Mouse (Mus musculus) olfactory bulb, adult 2 months (tissue): ENCODE measurements around the gene Izumo2. TPM values are rescaled to one million over a fixed set of nuclear protein-coding genes. Genes with fewer than 3 reads are reported as not detected.
A peak's percentile ranks its signal among the peaks of the same experiment; 100 is the strongest.
"Not testable (repeated sequence)": the region's sequence is repeated elsewhere in the genome, so short reads cannot be mapped to it uniquely, and the experiment has no call there.

Experiments used
- H3K27ac ChIP-seq: fragments of 200-500 bp; 2 replicates; pipeline ENCODE4 v1.5.1; 2012; ENCODE audit warnings: low read depth, low read length; ENCODE audit not compliant: insufficient read depth
- H3K4me1 ChIP-seq: fragments of 200-500 bp; 2 replicates; pipeline ENCODE4 v1.6.1; 2012; ENCODE audit warnings: low read length; ENCODE audit not compliant: control insufficient read depth, insufficient read depth
- H3K4me3 ChIP-seq: fragments of 200-500 bp; 2 replicates; pipeline ENCODE4 v1.5.1; 2012; ENCODE audit warnings: mild to moderate bottlenecking, low read depth, low read length, moderate library complexity; ENCODE audit not compliant: insufficient read depth
- CTCF ChIP-seq: fragments of 200-500 bp; IDR thresholded peaks from 2 replicates; pipeline ENCODE4 v1.5.1; 2012; ENCODE audit warnings: low read depth, mild to moderate bottlenecking, low read length, moderate library complexity; ENCODE audit not compliant: insufficient read depth
- POLR2A ChIP-seq: fragments of 200-500 bp; IDR thresholded peaks from 2 replicates; pipeline ENCODE4 v1.6.1; 2012; ENCODE audit warnings: mild to moderate bottlenecking, low read depth, low read length, moderate library complexity; ENCODE audit not compliant: insufficient read depth
- WGBS: fragments of 180-500 bp; shearing (Covaris S2); methylation state at CpG from one replicate; pipeline ENCODE4 v1.1.7; 2018; 5-methylcytosine and 5-hydroxymethylcytosine counted together
- polyA plus RNA-seq: library from polyadenylated mRNA; stranded (reverse); fragments of >200 nt; gene quantifications from 2 replicates; pipeline ENCODE4 v1.2.4, GENCODE M21; 2012; ENCODE audit warnings: low replicate concordance; ENCODE audit not compliant: missing spikeins, insufficient read depth, insufficient read length

Izumo2 gene
- polyA plus RNA-seq, 1 experiment = not detected

DNA sequence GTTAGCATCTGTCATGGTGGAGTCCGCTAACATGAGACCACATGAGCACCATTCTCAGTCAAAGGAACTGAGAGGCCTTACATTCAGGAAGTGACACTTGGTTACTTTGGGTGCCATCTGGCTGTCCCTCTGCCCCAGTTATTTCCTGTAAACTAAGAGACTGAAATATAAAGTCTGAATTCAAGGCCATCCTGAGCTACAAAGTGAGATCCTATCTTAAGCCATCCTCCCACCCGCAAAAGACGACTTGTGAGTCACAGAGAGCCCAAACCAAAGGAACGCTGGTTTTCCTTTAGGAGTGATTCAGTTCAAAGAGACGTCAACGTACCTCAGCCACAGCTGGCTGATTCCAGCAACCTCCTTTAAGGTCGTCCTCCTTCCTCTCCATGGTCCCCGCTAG lies 32.8 kb downstream of the Izumo2 start:
- 61% methylated on average over 8 of the region's 8 CpGs for WGBS
- Histone ChIP-seq H3K4me1 (peaks cover 7% of the 10 kb centered on the region; the same call in 1 of the 2 replicates), H3K27ac (no peak overlapping the region), H3K4me3 (no peak overlapping the region)
- TF ChIP-seq CTCF = no peak
- TF ChIP-seq POLR2A = no peak

GRCm38 (mm10) chr7:44744270-44744669 lies 35.7 kb downstream of the Izumo2 start:
- WGBS = 43% methylated on average over 9 of the region's 9 CpGs
- H3K4me1 ChIP-seq = peaks cover 12% of the 10 kb centered on the region
- no peak overlapping the region for H3K4me3 ChIP-seq
- no peak overlapping the region for H3K27ac ChIP-seq
- TF ChIP-seq CTCF = no peak
- no peak for TF ChIP-seq POLR2A

GRCm38 (mm10) chr7:44745076-44745475 lies 36.5 kb downstream of the Izumo2 start:
- peaks cover 12% of the 10 kb centered on the region for H3K4me1 ChIP-seq
- under 1% methylated on average over 18 of the region's 18 CpGs for WGBS
- H3K4me3 ChIP-seq = peak overlapping the region; percentile 61
- TF ChIP-seq CTCF (0 out of 2 replicates have a peak, but pooled peaks have one; percentile 52), POLR2A (0 out of 2 replicates have a peak, but pooled peaks have one; percentile 26)
- H3K27ac ChIP-seq = no peak overlapping the region

DNA sequence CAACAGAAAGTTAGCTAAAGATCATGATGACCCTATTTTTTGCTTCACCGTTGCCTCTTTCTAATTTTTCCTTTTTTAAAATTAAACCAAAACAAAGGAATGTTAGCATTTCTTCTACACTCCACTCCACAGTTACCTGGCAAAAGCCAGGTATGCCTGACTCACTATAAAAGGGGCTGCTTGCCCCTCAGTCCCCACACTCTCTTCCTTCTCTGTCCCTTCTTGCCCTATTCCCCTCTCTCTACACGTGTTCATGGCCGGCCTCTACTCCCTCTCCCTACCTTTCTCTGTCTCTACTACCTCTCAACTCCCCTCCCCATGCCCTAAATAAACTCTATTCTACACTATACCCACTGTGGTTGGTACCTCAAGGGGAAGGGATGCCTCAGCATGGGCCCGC lies 38.6 kb downstream of the Izumo2 start:
- no peak for TF ChIP-seq POLR2A
- Histone ChIP-seq H3K4me3 (no peak overlapping the region), H3K27ac (no peak overlapping the region), H3K4me1 (peaks cover 12% of the 10 kb centered on the region)
- 73% methylated on average over 4 of the region's 4 CpGs for WGBS

DNA sequence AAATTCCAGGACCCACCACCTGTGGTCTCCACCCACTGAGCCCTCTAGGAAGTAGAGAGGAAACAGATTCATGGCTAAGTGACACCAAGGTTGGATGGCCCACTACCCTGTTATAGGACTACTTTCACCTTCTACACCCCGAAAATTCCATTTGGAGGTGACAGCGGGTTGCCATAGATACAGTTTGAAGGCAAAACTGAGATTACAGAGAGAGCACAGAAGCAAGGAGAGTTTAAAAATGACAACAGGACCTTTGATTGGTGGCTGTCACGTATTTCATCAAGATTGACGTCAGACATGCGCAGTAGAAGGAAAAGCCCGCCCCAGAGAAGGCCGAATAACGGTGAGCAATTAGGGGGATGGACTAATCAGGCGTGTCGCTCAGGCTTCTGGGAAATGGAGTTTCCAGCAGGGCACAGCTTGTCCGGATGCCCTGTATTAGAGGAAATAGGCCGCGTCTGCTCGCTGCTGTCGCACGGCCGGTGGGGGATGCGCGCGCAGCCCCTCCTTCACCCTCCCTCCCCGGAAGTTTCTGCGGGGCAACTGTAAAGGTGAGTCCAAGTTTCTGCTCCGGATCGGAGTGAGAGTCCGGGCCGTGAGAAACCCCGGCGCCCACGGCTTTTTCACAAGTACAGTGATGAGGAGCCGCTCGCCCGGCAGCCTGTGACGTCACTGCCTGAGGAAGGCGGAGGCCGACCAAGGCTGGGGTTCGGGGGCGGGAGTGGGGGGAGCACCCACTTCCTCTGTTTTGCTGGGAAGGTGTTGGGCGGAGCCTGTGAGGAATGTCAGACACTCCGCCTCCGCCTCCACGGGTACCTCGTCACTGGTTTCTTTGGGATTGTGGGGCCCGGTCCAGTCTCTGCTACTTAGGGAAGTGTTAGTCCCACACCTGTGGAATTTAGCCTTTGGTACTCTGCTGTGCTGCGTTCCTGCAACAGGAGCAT lies 39.8 kb downstream of the Izumo2 start, which contains the start of gene Vrk3:
Vrk3 (plus strand) TSS at position 313 of the 944 bp plus-strand sequence.
- peaks cover 12% of the 10 kb centered on the region for H3K4me1 ChIP-seq
- WGBS = under 1% methylated on average over 44 of the region's 44 CpGs
- H3K27ac ChIP-seq = peak within 1 kb of the TSS; percentile 90
- peak within 1 kb of the TSS; percentile 74 for H3K4me3 ChIP-seq
- TF ChIP-seq CTCF = no peak
- peak; percentile 39; the same call in 1 of the 2 replicates for TF ChIP-seq POLR2A

DNA sequence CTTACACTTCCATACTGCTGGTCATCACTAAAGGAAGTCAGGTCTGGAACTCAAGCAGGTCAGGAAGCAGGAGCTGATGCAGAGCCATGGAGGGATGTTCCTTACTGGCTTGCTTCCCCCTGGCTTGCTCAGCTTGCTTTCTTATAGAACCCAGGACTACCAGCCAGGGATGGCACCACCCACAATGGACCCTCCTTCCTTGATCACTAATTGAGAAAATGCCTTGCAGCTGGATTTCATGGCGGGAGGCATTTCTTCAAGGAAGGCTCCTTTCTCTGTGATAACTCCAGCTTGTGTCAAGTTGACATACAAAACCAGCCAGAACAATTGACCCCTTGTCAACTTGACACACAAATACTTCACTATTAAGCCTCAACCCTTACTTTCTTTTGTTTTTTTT lies 42.4 kb downstream of the Izumo2 start, which contains the start of gene Zfp473:
Zfp473 (minus strand) TSS at position 101 of the 400 bp plus-strand sequence.
- 95% methylated on average over 1 of the region's 1 CpGs for WGBS
- not testable (repeated sequence) for H3K4me3 ChIP-seq, H3K4me1 ChIP-seq, H3K27ac ChIP-seq

DNA sequence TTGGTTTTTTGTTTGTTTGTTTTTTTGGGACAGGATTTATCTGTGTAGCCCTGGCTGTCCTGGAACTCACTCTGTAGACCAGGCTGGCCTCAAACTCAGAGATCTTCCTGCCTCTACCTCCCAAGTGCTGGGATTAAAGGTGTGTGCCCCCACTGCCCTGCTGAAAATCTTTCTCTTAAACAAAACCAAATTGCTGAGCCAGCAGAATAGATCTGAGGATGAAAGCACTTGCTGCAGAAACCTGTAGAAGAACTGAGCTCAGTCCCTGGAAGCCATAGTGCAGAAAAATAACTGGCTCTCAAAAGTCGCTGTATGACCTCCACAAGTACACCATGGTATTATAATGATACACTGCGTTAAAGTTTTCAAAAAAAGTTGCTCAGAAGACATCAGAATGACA lies 48.6 kb downstream of the Izumo2 start:
- TF ChIP-seq CTCF (no peak), POLR2A (no peak)
- WGBS = 95% methylated on average over 2 of the region's 2 CpGs
- H3K4me1 ChIP-seq = no peaks in the 10 kb centered on the region
- H3K4me3 ChIP-seq = no peak overlapping the region
- no peak overlapping the region for H3K27ac ChIP-seq

DNA sequence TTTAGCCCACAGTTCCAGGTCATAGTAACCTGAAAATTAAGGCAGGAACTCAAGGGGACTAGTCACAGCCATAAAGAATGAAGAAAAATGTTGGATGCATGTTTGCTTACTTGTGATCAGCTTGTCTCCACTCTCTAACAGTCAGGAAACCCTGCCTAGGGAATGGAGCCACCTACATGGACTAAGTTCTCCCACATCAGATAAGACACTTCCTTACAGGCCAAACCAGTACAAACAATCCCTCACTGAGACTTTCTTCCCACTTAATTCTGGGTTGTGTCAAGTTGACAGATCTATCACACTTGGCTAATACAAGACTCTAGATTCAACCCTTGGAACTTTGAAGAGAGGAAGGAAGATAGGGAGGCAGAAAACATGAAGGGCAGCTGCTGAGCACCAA lies 51.8 kb downstream of the Izumo2 start:
- Histone ChIP-seq H3K27ac (no peak overlapping the region), H3K4me1 (no peaks in the 10 kb centered on the region), H3K4me3 (no peak overlapping the region)
- TF ChIP-seq CTCF = no peak
- TF ChIP-seq POLR2A = no peak

GRCm38 (mm10) chr7:44768129-44768528 lies 59.6 kb downstream of the Izumo2 start:
- no peak for TF ChIP-seq CTCF
- no peak overlapping the region for H3K27ac ChIP-seq
- WGBS = 83% methylated on average over 5 of the region's 5 CpGs
- H3K4me3 ChIP-seq = no peak overlapping the region
- peaks cover 8% of the 10 kb centered on the region for H3K4me1 ChIP-seq

Other genes with a start within 250 kb of the Izumo2 start
- not detected in 2 replicates for gene Aspdh, start 243.4 kb upstream of the Izumo2 start, polyA plus RNA-seq
- not detected in 2 replicates for gene Josd2, start 240.8 kb upstream of the Izumo2 start, polyA plus RNA-seq
- gene Emc10, start 212.2 kb upstream of the Izumo2 start, polyA plus RNA-seq = not detected in 2 replicates
- gene Fam71e1, start 212.2 kb upstream of the Izumo2 start, polyA plus RNA-seq = not detected in 2 replicates
- not detected in 2 replicates for gene Mybpc2, start 184.1 kb upstream of the Izumo2 start, polyA plus RNA-seq
- gene Spib, start 176.7 kb upstream of the Izumo2 start, polyA plus RNA-seq = not detected in 2 replicates
- gene Pold1, start 159.9 kb upstream of the Izumo2 start, polyA plus RNA-seq = not detected in 2 replicates
- gene Nr1h2, start 154.8 kb upstream of the Izumo2 start, polyA plus RNA-seq = not detected in 2 replicates
- not detected in 2 replicates for gene Napsa, start 136.4 kb upstream of the Izumo2 start, polyA plus RNA-seq
- gene Kcnc3, start 118.1 kb upstream of the Izumo2 start, polyA plus RNA-seq = not detected in 2 replicates
- not detected in 2 replicates for gene Myh14, start 37.9 kb upstream of the Izumo2 start, polyA plus RNA-seq
- not detected in 2 replicates for gene Vrk3, start 39.7 kb downstream of the Izumo2 start, polyA plus RNA-seq
- not detected in 2 replicates for gene Zfp473, start 42.3 kb downstream of the Izumo2 start, polyA plus RNA-seq
- gene Nup62, start 107.3 kb downstream of the Izumo2 start, polyA plus RNA-seq = not detected in 2 replicates
- not detected in 2 replicates for gene Il4i1, start 107.6 kb downstream of the Izumo2 start, polyA plus RNA-seq
- not detected in 2 replicates for gene Atf5, start 107.9 kb downstream of the Izumo2 start, polyA plus RNA-seq
- not detected in 2 replicates for gene Akt1s1, start 140.2 kb downstream of the Izumo2 start, polyA plus RNA-seq
- not detected in 2 replicates for gene Tbc1d17, start 140.3 kb downstream of the Izumo2 start, polyA plus RNA-seq
- not detected in 2 replicates for gene Pnkp, start 148.4 kb downstream of the Izumo2 start, polyA plus RNA-seq
- gene Ptov1, start 161.0 kb downstream of the Izumo2 start, polyA plus RNA-seq = not detected in 2 replicates
- gene Med25, start 184.0 kb downstream of the Izumo2 start, polyA plus RNA-seq = not detected in 2 replicates
- gene Fuz, start 187.3 kb downstream of the Izumo2 start, polyA plus RNA-seq = not detected in 2 replicates
- gene Ap2a1, start 220.8 kb downstream of the Izumo2 start, polyA plus RNA-seq = not detected in 2 replicates
- gene Tsks, start 234.5 kb downstream of the Izumo2 start, polyA plus RNA-seq = not detected in 2 replicates